Mouse (Mus musculus): Measurements from ENCODE around the gene Acacb.

GRCm38 (mm10) chr5:114299156-114299855 lies 153.0 kb downstream of the Acacb start:
- no peak for TF ChIP-seq POLR2A (IDR thresholded peaks at IDR 0.05; ENCODE audit: borderline replicate concordance, control insufficient read depth, low read depth, low read length)
- no peak for TF ChIP-seq CTCF (IDR thresholded peaks at IDR 0.05; ENCODE audit: control insufficient read depth, insufficient read depth, low read length)
